Mouse (Mus musculus) spleen, adult 18-20 months (tissue): Measurements from ENCODE around the gene Akap9.
"Not testable (repeated sequence)": the region's sequence is repeated elsewhere in the genome, so short reads cannot be mapped to it uniquely, and the experiment has no call there.

Experiments used
- DNase-seq, 2 experiments: peaks; one replicate each; pipeline ENCODE4 v3.0.0; 2022; ENCODE audit warnings: mixed read lengths in 2 of 2

Gene Akap9

GRCm38 (mm10) chr5:3927801-3928689, at the start of gene Akap9:
Akap9 (plus strand) TSS chr5:3928054.
- peak; percentile 49 to 73 for DNase-seq

GRCm38 (mm10) chr5:3886862-3887261, 41.0 kb upstream of the Akap9 start:
- DNase-seq, result not testable (repeated sequence)

- DNase-seq, result no peak
Measured at GRCm38 (mm10) chr5:3889201-3889600, 38.7 kb upstream of the Akap9 start.

GRCm38 (mm10) chr5:3893459-3894293, 34.2 kb upstream of the Akap9 start, which contains the start of gene Mterf1a:
Mterf1a (minus strand) TSS chr5:3893933.
- DNase-seq, result peak; percentile 27 to 37

GRCm38 (mm10) chr5:3894294-3894619, 33.6 kb upstream of the Akap9 start:
- DNase-seq, result not testable (repeated sequence)

GRCm38 (mm10) chr5:3905471-3905870, 22.4 kb upstream of the Akap9 start:
- no peak for DNase-seq

- DNase-seq, result no peak
Measured at GRCm38 (mm10) chr5:3922350-3922749, 5.5 kb upstream of the Akap9 start.

GRCm38 (mm10) chr5:3926666-3927065, 1.2 kb upstream of the Akap9 start:
- no peak for DNase-seq

GRCm38 (mm10) chr5:3928690-3929046, 814 bp downstream of the Akap9 start:
- DNase-seq, result peak; percentile 14 to 25

- DNase-seq, result no peak
Measured at GRCm38 (mm10) chr5:3930760-3931159, 2.9 kb downstream of the Akap9 start.

GRCm38 (mm10) chr5:3931636-3932035, 3.8 kb downstream of the Akap9 start:
- DNase-seq, result no peak

- DNase-seq, result no peak
Measured at GRCm38 (mm10) chr5:3933551-3933950, 5.7 kb downstream of the Akap9 start.

GRCm38 (mm10) chr5:3935266-3935665, 7.4 kb downstream of the Akap9 start:
- no peak for DNase-seq

GRCm38 (mm10) chr5:3935778-3936554, 8.1 kb downstream of the Akap9 start:
- DNase-seq, result no peak

- no peak for DNase-seq
Measured at GRCm38 (mm10) chr5:3938905-3939304, 11.1 kb downstream of the Akap9 start.

- no peak for DNase-seq
Measured at GRCm38 (mm10) chr5:3939335-3939734, 11.5 kb downstream of the Akap9 start.

- DNase-seq, result no peak
Measured at GRCm38 (mm10) chr5:3941240-3941639, 13.4 kb downstream of the Akap9 start.

- not testable (repeated sequence) for DNase-seq
Measured at GRCm38 (mm10) chr5:3943169-3943568, 15.3 kb downstream of the Akap9 start.

- DNase-seq, result no peak
Measured at GRCm38 (mm10) chr5:3952498-3952897, 24.6 kb downstream of the Akap9 start.

GRCm38 (mm10) chr5:3954541-3954940, 26.7 kb downstream of the Akap9 start:
- no peak for DNase-seq

GRCm38 (mm10) chr5:3961286-3961685, 33.4 kb downstream of the Akap9 start:
- no peak for DNase-seq

- DNase-seq, result no peak
Measured at GRCm38 (mm10) chr5:3968415-3968814, 40.6 kb downstream of the Akap9 start.

- no peak for DNase-seq
Measured at GRCm38 (mm10) chr5:3969114-3969513, 41.3 kb downstream of the Akap9 start.
